Mouse (Mus musculus): ENCODE measurements around the gene Pdcl. TPM values are rescaled to one million over a fixed set of nuclear protein-coding genes. Genes with fewer than 3 reads are reported as not detected.

The Pdcl gene
- polyA plus RNA-seq, 1 experiment from 2014 or later = 47.0 TPM

- Histone ChIP-seq H3K4me3 (ENCODE audit: low read length) (no peak overlapping the region), H3K27me3 (ENCODE audit: insufficient read depth, low read length) (no peaks in the 10 kb centered on the region), H3K9ac (replicated peaks; ENCODE audit: low read length) (no peak overlapping the region), H3K9me3 (ENCODE audit: low read length) (no peaks in the 10 kb centered on the region), H3K36me3 (ENCODE audit: insufficient read depth, low read length) (no peaks in the 10 kb centered on the region), H3K4me1 (ENCODE audit: insufficient read depth, low read length) (no peaks in the 10 kb centered on the region), H3K27ac (ENCODE audit: low read length) (no peak overlapping the region), H3K4me2 (replicated peaks; ENCODE audit: low read depth, low read length) (no peak overlapping the region)
- WGBS = 82% methylated on average over 2 of the region's 2 CpGs
- ATAC-seq (ENCODE audit: low FRiP score, low TSS enrichment) = no peak
Measured at GRCm38 (mm10) chr2:37333321-37333720, 25.8 kb downstream of the Pdcl start.

DNA sequence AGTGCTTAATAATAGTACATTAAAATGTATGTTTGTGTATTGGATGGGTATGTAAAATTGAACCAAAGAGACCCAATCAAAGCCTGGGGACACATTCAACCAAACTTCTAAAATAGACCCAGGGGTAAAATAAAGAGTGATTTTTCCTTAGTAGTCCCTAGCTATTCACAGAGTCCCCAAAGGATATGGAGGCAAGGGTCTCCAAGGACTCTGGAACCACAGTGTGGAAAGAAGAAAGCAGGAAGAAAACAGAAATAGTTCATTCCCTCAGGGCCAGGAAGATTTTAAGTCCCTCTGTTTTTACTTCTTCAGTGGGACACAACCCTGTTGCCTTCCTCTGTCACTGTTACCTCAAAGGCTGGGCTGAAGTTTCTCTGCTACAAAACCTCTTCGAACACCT, 32.9 kb downstream of the Pdcl start, which contains the start of gene Olfr368:
TSS of gene Olfr368 (plus strand) at position 301 of the 400 bp plus-strand sequence.
- no peaks in the 10 kb centered on the region for H3K36me3 ChIP-seq (ENCODE audit: insufficient read depth, low read length)

More for the DNA sequence above, 32.9 kb downstream of the Pdcl start, which contains the start of gene Olfr368:
- no peak within 1 kb of the TSS for H3K27ac ChIP-seq (ENCODE audit: low read length)
- H3K4me3 ChIP-seq (ENCODE audit: low read length) = no peak within 1 kb of the TSS
- ATAC-seq (ENCODE audit: low FRiP score, low TSS enrichment) = no peak
- H3K9ac ChIP-seq (replicated peaks; ENCODE audit: low read length) = no peak within 1 kb of the TSS
- H3K9me3 ChIP-seq (ENCODE audit: low read length) = no peaks in the 10 kb centered on the region
- H3K4me1 ChIP-seq (ENCODE audit: insufficient read depth, low read length) = no peaks in the 10 kb centered on the region
- H3K27me3 ChIP-seq (ENCODE audit: insufficient read depth, low read length) = no peaks in the 10 kb centered on the region
- no peak within 1 kb of the TSS for H3K4me2 ChIP-seq (replicated peaks; ENCODE audit: low read depth, low read length)
- WGBS = 85% methylated on average over 1 of the region's 1 CpGs

Other genes starting within 250 kb of the Pdcl start
- not detected in 2 replicates for gene Olfr362, start 241.4 kb downstream of the Pdcl start, polyA plus RNA-seq (2015; fragmentation: Nextera tagmentation; extraction: Ambion mirVana)
- gene Olfr364-ps1, start 220.0 kb downstream of the Pdcl start, polyA plus RNA-seq (2015; fragmentation: Nextera tagmentation; extraction: Ambion mirVana) = not detected in 2 replicates
- gene Olfr365, start 171.1 kb downstream of the Pdcl start, polyA plus RNA-seq (2015; fragmentation: Nextera tagmentation; extraction: Ambion mirVana) = not detected in 2 replicates
- gene Olfr366, start 147.8 kb downstream of the Pdcl start, polyA plus RNA-seq (2015; fragmentation: Nextera tagmentation; extraction: Ambion mirVana) = not detected in 2 replicates
- not detected in 2 replicates for gene Olfr368, start 32.8 kb downstream of the Pdcl start, polyA plus RNA-seq (2015; fragmentation: Nextera tagmentation; extraction: Ambion mirVana)
- gene Rc3h2, start 63.6 kb upstream of the Pdcl start, polyA plus RNA-seq (2015; fragmentation: Nextera tagmentation; extraction: Ambion mirVana) = 10.6 and 14.8 TPM in 2 replicates
- 8.2 and 9.6 TPM in 2 replicates for gene Zbtb26, start 83.8 kb upstream of the Pdcl start, polyA plus RNA-seq (2015; fragmentation: Nextera tagmentation; extraction: Ambion mirVana)
- 8.3 and 9.1 TPM in 2 replicates for gene Zbtb6, start 83.8 kb upstream of the Pdcl start, polyA plus RNA-seq (2015; fragmentation: Nextera tagmentation; extraction: Ambion mirVana)
- gene Rabgap1, start 83.9 kb upstream of the Pdcl start, polyA plus RNA-seq (2015; fragmentation: Nextera tagmentation; extraction: Ambion mirVana) = 33.3 and 42.0 TPM in 2 replicates
- gene Gpr21, start 157.0 kb upstream of the Pdcl start, polyA plus RNA-seq (2015; fragmentation: Nextera tagmentation; extraction: Ambion mirVana) = 0.77 and 1.5 TPM in 2 replicates

Data from kidney, embryonic 16.5 days (tissue).